Mouse (Mus musculus) thymus, postnatal 10 days (tissue): ENCODE measurements around the gene Dnah5.

ENCODE experiments used
- DNase-seq, 2 experiments: peaks; one replicate each; pipeline ENCODE4 v3.0.0; 2021; ENCODE audit warnings: low spot score in 2 of 2

Dnah5 gene

GRCm38 (mm10) chr15:28466591-28467247 is 263.2 kb downstream of the Dnah5 start:
- no peak for DNase-seq

GRCm38 (mm10) chr15:28473749-28474390 is 270.3 kb downstream of the Dnah5 start:
- no peak for DNase-seq

- DNase-seq, result no peak
These were observed 299.3 kb downstream of the Dnah5 start for GRCm38 (mm10) chr15:28502820-28503219.

GRCm38 (mm10) chr15:28515176-28515575 is 311.6 kb downstream of the Dnah5 start:
- no peak for DNase-seq
